Mouse (Mus musculus) lung, embryonic 16.5 days (tissue): ENCODE data around the gene Bsn. TPM values are rescaled to one million over a fixed set of nuclear protein-coding genes. Genes with fewer than 3 reads are reported as not detected.

Experiments used
- ATAC-seq: fragments of 200-750 bp; cut with Nextera tagmentation; 2 replicates; pipeline ENCODE4 v1.8.0; 2017; ENCODE audit warnings: low read depth, mild to moderate bottlenecking, moderate library complexity
- H3K27ac ChIP-seq: fragments of 300-500 bp; sonication (generic); 2 replicates; pipeline ENCODE4 v1.5.1; 2014; ENCODE audit warnings: mild to moderate bottlenecking, control low read depth, low read length
- H3K27me3 ChIP-seq: fragments of 300-500 bp; sonication (generic); 2 replicates; pipeline ENCODE4 v1.6.1; 2014; ENCODE audit warnings: low read depth, low read length, mixed read lengths; ENCODE audit not compliant: control insufficient read depth, insufficient read depth
- H3K36me3 ChIP-seq: fragments of 300-500 bp; sonication (generic); 2 replicates; pipeline ENCODE4 v1.6.1; 2014; ENCODE audit warnings: low read length; ENCODE audit not compliant: control insufficient read depth, insufficient read depth
- H3K4me1 ChIP-seq: fragments of 300-500 bp; sonication (generic); replicated peaks from 2 replicates; pipeline ENCODE4 v1.6.1; 2014; ENCODE audit warnings: low read length, mixed read lengths; ENCODE audit not compliant: control insufficient read depth, insufficient read depth
- H3K4me2 ChIP-seq: fragments of 300-500 bp; sonication (generic); 2 replicates; pipeline ENCODE4 v1.6.1; 2014; ENCODE audit warnings: low read depth, low read length, control low read depth
- H3K4me3 ChIP-seq: fragments of 300-500 bp; sonication (generic); 2 replicates; pipeline ENCODE4 v1.5.1; 2014; ENCODE audit warnings: mild to moderate bottlenecking, low read length, control low read depth
- H3K9ac ChIP-seq: fragments of 300-500 bp; sonication (generic); 2 replicates; pipeline ENCODE4 v1.6.1; 2014; ENCODE audit warnings: low read length, control low read depth
- H3K9me3 ChIP-seq: fragments of 300-500 bp; sonication (generic); 2 replicates; pipeline ENCODE4 v1.6.1; 2016; ENCODE audit warnings: low read length; ENCODE audit not compliant: control insufficient read depth
- WGBS: fragments of 180-500 bp; shearing (Covaris S2); extraction: QIAGEN DNeasy Blood & Tissue Kit; methylation state at CpG from one replicate; pipeline ENCODE4 v1.1.7; 2014; 5-methylcytosine and 5-hydroxymethylcytosine counted together
- polyA plus RNA-seq: library from polyadenylated mRNA; unstranded; fragments of >200 nt; fragmentation: Nextera tagmentation; extraction: Ambion mirVana; gene quantifications from 2 replicates; pipeline ENCODE4 v1.2.1, GENCODE M21; 2015

The Bsn gene
- polyA plus RNA-seq, 1 experiment from 2014 or later: 0.26 TPM

DNA sequence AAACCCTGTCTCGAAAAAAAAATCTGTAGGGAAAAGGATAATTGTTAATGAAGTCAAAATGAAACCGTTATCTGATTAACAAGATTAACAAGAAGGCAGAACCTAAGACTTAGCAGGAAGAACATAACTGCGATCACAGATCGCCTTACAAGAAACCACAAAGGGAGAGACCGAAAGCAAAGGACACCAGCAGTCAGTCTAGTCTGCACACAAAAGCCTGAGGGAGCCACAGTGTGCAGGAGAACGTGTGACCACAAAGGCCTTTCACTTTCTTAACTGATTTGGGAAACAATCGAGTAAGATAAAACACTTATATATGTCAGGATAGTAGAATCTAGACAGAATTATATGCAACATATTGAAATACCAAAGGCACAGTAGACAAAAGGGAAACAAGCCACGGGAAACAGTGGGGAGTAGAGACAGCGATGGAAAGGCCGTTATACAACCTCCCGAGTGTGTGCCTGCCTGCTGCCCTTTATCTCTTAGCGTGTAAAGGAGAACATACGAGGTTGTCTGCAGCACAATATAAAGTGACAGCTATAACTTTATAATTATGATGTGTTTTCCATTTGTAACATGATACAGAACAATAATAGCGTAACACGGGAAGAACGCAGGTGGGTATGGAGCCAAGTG, 26.4 kb downstream of the Bsn start:
- Histone ChIP-seq H3K4me1 (no peaks in the 10 kb centered on the region), H3K27ac (no peak overlapping the region), H3K9ac (no peak overlapping the region), H3K9me3 (no peaks in the 10 kb centered on the region), H3K4me3 (no peak overlapping the region), H3K36me3 (no peaks in the 10 kb centered on the region), H3K4me2 (no peak overlapping the region), H3K27me3 (no peaks in the 10 kb centered on the region)
- ATAC-seq: no peak
- 82% methylated on average over 16 of the region's 16 CpGs for WGBS

DNA sequence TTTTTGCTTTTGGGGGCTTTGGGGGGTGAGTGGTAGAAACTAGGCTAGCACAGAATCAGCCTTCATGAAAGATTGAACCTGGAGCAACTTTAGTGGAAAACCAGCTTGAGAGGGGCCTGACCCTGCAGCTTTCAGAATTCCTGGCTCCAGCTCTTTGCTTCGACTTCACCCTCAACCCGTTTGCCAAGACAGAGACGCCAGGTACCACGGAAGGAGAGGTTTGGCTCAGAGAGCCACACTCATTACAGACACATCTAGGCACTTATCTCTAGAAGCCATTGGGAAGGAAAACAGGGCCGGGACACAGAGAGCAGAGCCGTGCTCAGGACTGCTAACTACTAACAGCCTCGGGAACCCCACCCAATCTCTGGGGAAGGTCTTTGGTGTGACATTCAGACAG, 32.3 kb downstream of the Bsn start:
- H3K4me1 ChIP-seq: no peaks in the 10 kb centered on the region
- 41% methylated on average over 7 of the region's 7 CpGs for WGBS
- no peaks in the 10 kb centered on the region for H3K9me3 ChIP-seq
- no peaks in the 10 kb centered on the region for H3K27me3 ChIP-seq
- no peak overlapping the region for H3K4me2 ChIP-seq
- H3K36me3 ChIP-seq: no peaks in the 10 kb centered on the region
- H3K9ac ChIP-seq: no peak overlapping the region
- no peak for ATAC-seq
- no peak overlapping the region for H3K4me3 ChIP-seq
- no peak overlapping the region for H3K27ac ChIP-seq

DNA sequence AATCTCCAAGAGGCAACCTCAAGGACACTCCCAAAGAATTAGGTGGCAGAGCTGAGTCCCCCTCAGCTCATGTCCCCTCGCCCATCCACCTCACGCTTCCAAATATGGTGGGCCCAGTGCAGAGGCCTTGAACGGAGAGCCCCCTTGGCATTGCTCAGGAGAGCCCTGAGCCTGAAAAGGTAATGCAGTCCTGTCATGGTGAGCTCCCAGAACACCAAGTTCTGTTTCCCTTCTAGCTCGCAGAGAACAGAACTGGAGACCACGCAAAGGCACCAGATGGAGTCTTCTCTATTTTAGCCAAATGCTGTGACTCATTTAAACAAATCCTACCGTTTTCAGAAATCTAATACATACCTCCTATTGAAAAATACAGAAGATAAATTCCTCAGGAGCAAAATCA, 32.7 kb downstream of the Bsn start:
- Histone ChIP-seq H3K27ac (no peak overlapping the region), H3K4me3 (no peak overlapping the region), H3K9ac (no peak overlapping the region), H3K4me1 (no peaks in the 10 kb centered on the region), H3K27me3 (no peaks in the 10 kb centered on the region), H3K4me2 (no peak overlapping the region), H3K9me3 (no peaks in the 10 kb centered on the region), H3K36me3 (no peaks in the 10 kb centered on the region)
- WGBS: 72% methylated on average over 6 of the region's 6 CpGs
- ATAC-seq: no peak

DNA sequence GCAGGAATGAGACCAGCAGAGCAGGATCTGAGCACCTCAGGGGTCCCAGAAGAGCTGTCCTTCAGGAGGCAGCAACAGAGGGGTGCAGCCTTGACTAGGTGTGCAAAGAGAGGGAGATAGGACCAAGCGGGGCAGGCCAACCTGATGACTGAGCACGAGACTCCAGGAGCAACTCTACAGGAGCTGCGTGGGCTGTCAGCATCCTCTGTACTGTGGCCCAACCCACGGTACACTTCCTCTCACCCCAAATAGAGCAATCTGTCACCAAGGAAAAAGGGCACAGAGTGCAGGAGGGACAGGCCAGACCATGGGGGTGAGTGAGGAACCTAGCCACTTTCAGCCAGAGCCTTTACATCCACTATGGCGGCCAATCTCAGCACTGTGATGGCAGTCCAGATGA, 33.4 kb downstream of the Bsn start:
- Histone ChIP-seq H3K4me2 (no peak overlapping the region), H3K36me3 (no peaks in the 10 kb centered on the region), H3K27ac (no peak overlapping the region), H3K9ac (no peak overlapping the region), H3K9me3 (no peaks in the 10 kb centered on the region), H3K27me3 (no peaks in the 10 kb centered on the region), H3K4me1 (no peaks in the 10 kb centered on the region), H3K4me3 (no peak overlapping the region)
- WGBS: 79% methylated on average over 5 of the region's 5 CpGs
- ATAC-seq: no peak

DNA sequence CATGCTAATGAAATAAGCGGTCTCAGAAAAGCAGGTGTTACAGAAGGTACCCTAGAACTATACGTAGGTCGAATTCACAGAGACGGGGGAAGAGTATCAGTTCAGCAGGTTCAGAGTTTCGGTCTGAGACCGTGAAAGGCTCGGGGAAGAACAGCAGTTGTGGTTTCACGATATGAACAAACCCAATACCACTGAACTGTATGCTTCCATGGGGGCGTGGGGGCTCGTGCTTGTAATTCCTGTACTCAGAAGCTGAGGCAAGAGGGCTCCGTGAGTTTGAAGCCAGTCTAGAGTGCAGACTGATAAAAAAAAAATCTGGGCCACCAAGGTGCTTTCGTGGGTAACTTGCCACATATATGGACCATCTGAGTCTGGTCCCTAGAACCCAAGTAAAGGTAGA, 35.4 kb downstream of the Bsn start:
- no peak overlapping the region for H3K4me2 ChIP-seq
- ATAC-seq: no peak
- H3K9me3 ChIP-seq: no peaks in the 10 kb centered on the region
- 84% methylated on average over 12 of the region's 12 CpGs for WGBS
- H3K36me3 ChIP-seq: no peaks in the 10 kb centered on the region
- H3K27me3 ChIP-seq: no peaks in the 10 kb centered on the region
- no peak overlapping the region for H3K9ac ChIP-seq
- H3K27ac ChIP-seq: no peak overlapping the region
- no peaks in the 10 kb centered on the region for H3K4me1 ChIP-seq
- H3K4me3 ChIP-seq: no peak overlapping the region

DNA sequence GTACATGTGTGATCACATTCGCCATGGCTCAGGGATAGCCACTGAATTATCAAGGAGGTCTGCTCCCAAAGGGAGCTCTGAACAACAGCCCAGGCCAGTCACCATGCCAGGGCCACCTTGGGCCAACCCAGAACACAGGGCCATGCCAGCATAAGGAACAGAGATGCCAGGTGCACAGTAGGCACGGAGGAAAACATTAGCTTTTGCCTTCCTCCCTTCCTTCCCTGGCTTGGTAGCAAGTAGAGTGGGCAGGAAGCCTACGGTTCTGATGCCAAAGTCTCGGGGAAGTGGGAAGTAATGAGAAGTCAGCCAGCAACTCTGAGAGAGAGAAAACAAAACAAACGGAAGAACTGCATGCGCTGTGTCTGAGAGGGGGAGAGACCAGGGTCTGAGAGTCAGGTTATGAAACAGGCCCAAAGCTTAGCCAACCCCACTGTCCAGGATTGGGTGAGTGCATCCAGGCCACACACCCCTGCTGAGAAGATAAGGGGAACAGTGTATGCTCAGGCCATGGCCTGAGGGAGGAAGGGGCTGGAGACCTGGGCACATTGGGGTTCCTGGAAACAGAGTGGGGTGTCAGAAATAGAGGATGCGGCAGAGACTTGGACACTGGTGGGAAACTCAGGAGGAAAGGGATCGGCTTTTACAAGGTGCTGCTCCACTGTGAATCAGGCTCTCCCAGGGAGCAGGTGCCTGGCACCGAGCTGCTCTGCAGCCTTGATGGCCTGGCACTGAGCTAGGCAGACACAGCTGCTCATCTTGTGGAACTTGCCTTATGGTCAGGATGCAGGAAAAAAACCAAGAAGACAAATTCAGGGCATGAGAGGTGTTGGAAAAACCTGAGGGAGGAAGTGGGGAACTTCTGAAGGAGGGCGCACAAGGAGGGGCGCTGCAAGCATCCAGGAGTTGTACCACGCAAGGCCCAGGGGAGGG, 36.4 kb downstream of the Bsn start:
- 76% methylated on average over 12 of the region's 12 CpGs for WGBS

DNA sequence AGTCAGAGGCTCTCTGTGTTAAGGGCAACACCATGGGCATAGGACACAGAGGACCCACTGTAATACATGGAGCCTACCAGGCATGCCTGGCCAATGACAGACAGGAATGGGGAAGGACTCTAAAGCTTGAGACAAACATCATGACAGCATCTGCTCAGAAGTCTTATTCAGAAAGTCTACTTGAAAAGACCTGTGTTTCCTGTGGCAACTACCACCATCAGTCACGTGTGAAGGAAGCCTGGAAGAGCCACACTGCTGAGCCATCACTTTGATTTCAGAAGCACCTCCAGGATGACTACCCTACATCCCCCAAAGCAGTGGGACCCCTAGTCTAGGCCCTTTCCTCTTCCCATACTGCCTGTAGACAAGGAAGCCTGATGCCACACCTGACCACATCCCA, 39.7 kb downstream of the Bsn start:
- no peak overlapping the region for H3K4me2 ChIP-seq
- H3K4me3 ChIP-seq: no peak overlapping the region
- H3K9me3 ChIP-seq: no peaks in the 10 kb centered on the region
- no peaks in the 10 kb centered on the region for H3K27me3 ChIP-seq
- ATAC-seq: no peak
- 36% methylated on average over 1 of the region's 1 CpGs for WGBS
- no peaks in the 10 kb centered on the region for H3K36me3 ChIP-seq
- H3K4me1 ChIP-seq: no peaks in the 10 kb centered on the region
- H3K9ac ChIP-seq: no peak overlapping the region
- H3K27ac ChIP-seq: no peak overlapping the region

More for the DNA sequence above, 36.4 kb downstream of the Bsn start:
- Histone ChIP-seq H3K36me3 (no peaks in the 10 kb centered on the region), H3K4me2 (no peak overlapping the region), H3K9ac (no peak overlapping the region), H3K4me3 (no peak overlapping the region), H3K9me3 (no peaks in the 10 kb centered on the region), H3K27ac (no peak overlapping the region), H3K27me3 (no peaks in the 10 kb centered on the region), H3K4me1 (no peaks in the 10 kb centered on the region)
- no peak for ATAC-seq

DNA sequence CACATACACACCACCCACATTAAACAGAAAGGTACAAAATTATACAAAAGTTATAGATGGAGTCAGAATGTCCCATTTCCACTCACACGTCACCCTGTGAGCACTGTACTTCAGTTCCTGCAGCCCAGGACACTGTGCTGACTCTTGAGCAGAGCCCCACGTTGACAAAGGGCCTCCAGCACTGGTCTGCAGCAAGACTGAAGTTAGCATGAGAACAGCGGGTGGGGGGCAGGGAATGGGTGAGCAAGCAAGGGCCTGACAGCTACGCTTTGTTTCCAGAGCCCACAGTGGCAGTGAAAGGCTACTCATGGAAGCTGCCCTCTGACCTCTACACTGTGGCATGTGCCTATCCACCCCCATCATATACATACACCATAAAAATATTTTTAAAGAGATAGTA, 40.4 kb downstream of the Bsn start:
- Histone ChIP-seq H3K4me3 (no peak overlapping the region), H3K27ac (no peak overlapping the region), H3K9me3 (no peaks in the 10 kb centered on the region), H3K27me3 (no peaks in the 10 kb centered on the region), H3K36me3 (no peaks in the 10 kb centered on the region), H3K9ac (no peak overlapping the region), H3K4me2 (no peak overlapping the region), H3K4me1 (no peaks in the 10 kb centered on the region)
- WGBS: 34% methylated on average over 4 of the region's 4 CpGs
- ATAC-seq: no peak

DNA sequence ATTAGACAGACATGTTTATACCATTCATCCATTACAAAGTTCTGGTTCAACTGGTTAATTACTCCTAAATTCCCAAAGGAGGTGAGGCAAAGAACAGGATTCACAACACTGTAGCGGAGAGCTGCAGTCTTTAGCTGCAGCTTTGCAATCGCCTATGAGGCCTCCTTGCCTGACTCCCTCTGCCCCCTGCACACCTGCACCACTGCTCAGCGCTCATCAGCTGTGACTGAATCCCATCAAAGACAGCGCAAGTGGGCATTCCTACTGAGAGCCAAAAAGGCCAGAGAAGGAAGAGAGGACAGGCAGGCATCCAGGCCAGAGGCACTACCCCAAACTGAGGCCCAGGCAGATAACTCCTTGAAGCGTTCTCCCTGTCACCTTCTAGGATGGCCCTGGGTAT, 42.6 kb downstream of the Bsn start:
- H3K9ac ChIP-seq: no peak overlapping the region
- H3K4me3 ChIP-seq: no peak overlapping the region
- no peak overlapping the region for H3K27ac ChIP-seq
- no peaks in the 10 kb centered on the region for H3K36me3 ChIP-seq
- H3K27me3 ChIP-seq: no peaks in the 10 kb centered on the region
- 76% methylated on average over 5 of the region's 5 CpGs for WGBS
- no peak for ATAC-seq
- H3K4me1 ChIP-seq: no peaks in the 10 kb centered on the region; the same call in 1 of the 2 replicates
- peaks cover 4% of the 10 kb centered on the region; the same call in 1 of the 2 replicates for H3K9me3 ChIP-seq
- no peak overlapping the region for H3K4me2 ChIP-seq
